Mouse (Mus musculus) ES-E14 (cell line): ENCODE measurements around the gene Cenpn. TPM values are rescaled to one million over a fixed set of nuclear protein-coding genes. Genes with fewer than 3 reads are reported as not detected.

Source experiments
- DNase-seq: peaks from one replicate; pipeline ENCODE4 v3.0.0-alpha.2; 2013; ENCODE audit warnings: low read depth, low spot score
- H3K27ac ChIP-seq: 2 replicates; pipeline ENCODE4 v1.5.1; 2012; ENCODE audit warnings: low read depth, mild to moderate bottlenecking, low read length, moderate library complexity, mixed read lengths; ENCODE audit not compliant: poor library complexity, insufficient read depth, severe bottlenecking
- H3K36me3 ChIP-seq: 2 replicates; pipeline ENCODE4 v1.6.1; 2012; ENCODE audit warnings: mild to moderate bottlenecking, low read length, moderate library complexity, mixed read lengths; ENCODE audit not compliant: control insufficient read depth, poor library complexity, insufficient read depth, severe bottlenecking
- H3K4me1 ChIP-seq, 2 experiments: fragments of 150-350 bp in 1 of 2; sonication (generic) in 1 of 2; 2 replicates each; pipeline ENCODE4 v1.6.1; 2012; ENCODE audit warnings: low read length in 2 of 2, mild to moderate bottlenecking in 1 of 2, mixed read lengths in 1 of 2; ENCODE audit not compliant: control insufficient read depth in 2 of 2, insufficient read depth in 2 of 2, poor library complexity in 1 of 2
- H3K4me3 ChIP-seq, 2 experiments: fragments of 150-350 bp in 1 of 2; sonication (generic) in 1 of 2; 2 replicates each; pipeline ENCODE4 v1.5.1; 2012; ENCODE audit warnings: low read length in 2 of 2, low read depth in 1 of 2, mild to moderate bottlenecking in 1 of 2, mixed read lengths in 1 of 2; ENCODE audit not compliant: insufficient read depth in 1 of 2, poor library complexity in 1 of 2, severe bottlenecking in 1 of 2
- H3K9ac ChIP-seq: 2 replicates; pipeline ENCODE4 v1.6.1; 2012; ENCODE audit warnings: low read depth, mild to moderate bottlenecking, low read length, mixed read lengths; ENCODE audit not compliant: poor library complexity, insufficient read depth, severe bottlenecking
- H3K9me3 ChIP-seq: fragments of 150-350 bp; sonication (generic); 2 replicates; pipeline ENCODE4 v1.6.1; 2012; ENCODE audit warnings: low read depth, mild to moderate bottlenecking, low read length; ENCODE audit not compliant: control insufficient read depth, insufficient read depth
- CHD2 ChIP-seq: IDR thresholded peaks from 2 replicates; pipeline ENCODE4 v1.6.1; 2014; ENCODE audit warnings: mild to moderate bottlenecking, low read depth, low read length, inconsistent platforms
- HCFC1 ChIP-seq: IDR thresholded peaks from 2 replicates; pipeline ENCODE4 v1.6.1; 2012; ENCODE audit warnings: low read length, inconsistent platforms, borderline replicate concordance; ENCODE audit not compliant: insufficient read depth
- MAFK ChIP-seq: IDR thresholded peaks from 2 replicates; pipeline ENCODE4 v1.6.1; 2014; ENCODE audit warnings: mild to moderate bottlenecking, low read depth, low read length, inconsistent platforms; ENCODE audit not compliant: insufficient read depth
- ZC3H11A ChIP-seq: IDR thresholded peaks from 2 replicates; pipeline ENCODE4 v1.6.1; 2012; ENCODE audit warnings: low read depth, mild to moderate bottlenecking, inconsistent platforms, low read length, borderline replicate concordance
- ZNF384 ChIP-seq: IDR thresholded peaks from 2 replicates; pipeline ENCODE4 v1.6.1; 2012; ENCODE audit warnings: low read depth, low read length, inconsistent platforms
- in situ Hi-C, 2 experiments: fragments of 600-800 bp; cut with MboI; formaldehyde crosslinking; loops; one replicate each; pipeline ENCODE4 v1.15.1; 2025; ENCODE audit warnings: low sequenced_read_pairs in 2 of 2, inconsistent platforms in 1 of 2; ENCODE audit not compliant: unreplicated experiment in 2 of 2
- total RNA-seq: library from RNA; depleted of rRNA; stranded (reverse); fragments of 300-350 nt; gene quantifications from 2 replicates; pipeline ENCODE4 v1.2.3, GENCODE M21; 2012

Gene Cenpn
- total RNA-seq, 1 experiment = 30.2 TPM

GRCm38 (mm10) chr8:116875798-116876450, 45.6 kb upstream of the Cenpn start:
- TF ChIP-seq ZC3H11A = no peak
- no peak for TF ChIP-seq CHD2
- TF ChIP-seq HCFC1 = no peak
- peak; percentile 58 for TF ChIP-seq ZNF384
- no peak for TF ChIP-seq MAFK

DNA sequence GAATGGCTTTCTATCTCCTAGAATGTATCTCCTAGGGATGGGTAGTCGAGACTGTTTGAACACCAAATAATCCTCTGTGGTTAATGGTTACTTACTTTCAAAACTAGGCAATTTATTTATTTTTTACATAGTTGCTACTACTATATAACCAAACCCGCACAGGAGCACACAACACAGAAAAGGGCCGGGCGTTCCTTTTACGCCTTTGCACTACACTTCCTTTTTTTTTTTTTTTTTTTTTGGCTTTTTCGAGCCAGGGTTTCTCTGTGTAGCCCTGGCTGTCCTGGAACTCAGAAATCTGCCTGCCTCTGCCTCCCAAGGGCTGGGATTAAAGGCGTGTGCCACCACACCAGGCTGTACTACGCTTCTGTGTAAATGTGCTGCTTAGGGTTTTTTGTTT, 40.1 kb upstream of the Cenpn start:
- in situ Hi-C loops = no loop called here

More at GRCm38 (mm10) chr8:116875798-116876450, 45.6 kb upstream of the Cenpn start:
- Histone ChIP-seq H3K4me1 (peaks cover 0 to 2% of the 10 kb centered on the region in 2 experiments; a peak in 1 of 4 replicates), H3K36me3 (no peaks in the 10 kb centered on the region), H3K9me3 (no peaks in the 10 kb centered on the region), H3K9ac (no peak overlapping the region), H3K4me3 (no peak overlapping the region), H3K27ac (no peak overlapping the region)
- in situ Hi-C loops = no loop called here
- no peak for DNase-seq

DNA sequence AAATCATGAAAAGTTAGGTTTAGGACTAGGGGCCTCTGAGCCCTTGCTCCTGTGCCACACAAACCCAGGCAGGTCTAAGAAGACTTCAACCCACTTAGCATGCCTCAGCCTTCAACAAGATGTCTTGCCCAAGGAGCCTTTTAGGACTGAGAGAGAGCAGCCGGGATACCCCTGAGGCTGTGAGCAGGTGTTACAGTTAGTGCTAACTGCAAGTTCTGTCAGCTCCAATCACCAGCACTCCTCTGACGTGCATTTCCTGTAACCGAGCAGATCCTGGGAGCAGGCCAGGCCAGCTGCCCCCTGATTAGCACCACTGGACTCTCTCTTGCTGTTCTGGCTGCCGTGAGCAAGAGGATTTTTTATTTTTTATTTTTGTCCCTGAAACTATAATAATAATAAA, 33.7 kb upstream of the Cenpn start:
- H3K9me3 ChIP-seq = peaks cover 3% of the 10 kb centered on the region; the same call in 1 of the 2 replicates
- peaks cover 14% of the 10 kb centered on the region; the same call in 1 of the 2 replicates for H3K36me3 ChIP-seq
- H3K4me1 ChIP-seq = no peaks in the 10 kb centered on the region
- no peak overlapping the region for H3K9ac ChIP-seq
- no peak overlapping the region for H3K27ac ChIP-seq
- TF ChIP-seq CHD2 (no peak), HCFC1 (no peak), ZNF384 (no peak), MAFK (no peak)
- no peak for DNase-seq
- in situ Hi-C loops = no loop called here
- H3K4me3 ChIP-seq = no peak overlapping the region

More for the DNA sequence above, 40.1 kb upstream of the Cenpn start:
- Histone ChIP-seq H3K4me3 (no peak overlapping the region), H3K36me3 (no peaks in the 10 kb centered on the region), H3K9me3 (no peaks in the 10 kb centered on the region), H3K4me1 (no peaks in the 10 kb centered on the region), H3K9ac (no peak overlapping the region), H3K27ac (no peak overlapping the region)
- no peak for TF ChIP-seq ZC3H11A
- TF ChIP-seq HCFC1 = no peak
- TF ChIP-seq ZNF384 = 0 out of 2 replicates have a peak, but pooled peaks have one; percentile 4
- DNase-seq = no peak

DNA sequence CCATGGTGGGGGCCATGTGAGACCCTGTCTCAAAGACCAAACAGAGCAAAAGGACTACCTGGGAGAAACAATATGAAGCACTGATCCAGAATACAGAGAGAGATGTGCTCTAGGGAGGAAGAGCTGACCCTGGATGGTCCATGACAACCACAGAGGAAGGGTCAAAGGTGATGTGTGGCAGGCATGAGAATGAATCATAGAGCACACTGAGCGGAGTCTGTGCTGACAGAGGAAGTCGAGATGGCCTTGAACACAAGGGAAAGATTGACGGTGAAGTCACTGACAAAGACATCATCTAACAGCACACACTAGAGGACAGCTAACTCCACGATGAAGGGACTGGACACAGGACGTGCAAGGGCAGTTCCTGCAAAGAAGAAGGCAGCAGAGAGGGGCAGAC, 30.1 kb upstream of the Cenpn start:
- in situ Hi-C loops = no loop called here
- peaks cover 19% of the 10 kb centered on the region for H3K9me3 ChIP-seq
- no peak for DNase-seq
- H3K27ac ChIP-seq = no peak overlapping the region
- no peak overlapping the region for H3K4me3 ChIP-seq
- no peak overlapping the region for H3K9ac ChIP-seq
- H3K36me3 ChIP-seq = peaks cover 21% of the 10 kb centered on the region; the same call in 1 of the 2 replicates
- H3K4me1 ChIP-seq = no peaks in the 10 kb centered on the region
- TF ChIP-seq CHD2 (no peak), HCFC1 (no peak), MAFK (no peak), ZNF384 (no peak), ZC3H11A (no peak)

- H3K27ac ChIP-seq = no peak overlapping the region
- H3K9ac ChIP-seq = no peak overlapping the region
- peaks cover 19% of the 10 kb centered on the region for H3K9me3 ChIP-seq
- H3K36me3 ChIP-seq = peaks cover 21% of the 10 kb centered on the region; the same call in 1 of the 2 replicates
- in situ Hi-C loops = no loop called here
- DNase-seq = no peak
- TF ChIP-seq ZC3H11A (no peak), HCFC1 (no peak), ZNF384 (no peak), CHD2 (no peak), MAFK (no peak)
- no peaks in the 10 kb centered on the region for H3K4me1 ChIP-seq
- no peak overlapping the region for H3K4me3 ChIP-seq
These were observed 29.4 kb upstream of the Cenpn start for GRCm38 (mm10) chr8:116892130-116892529.
